Comparison of ENCODE assay signal across 16 mouse cellular contexts in genomic region chr16:90635216-90635615, GRCm38 (mm10).
DNase-seq lines count a peak whose midpoint lies in the region; ATAC-seq and TF ChIP-seq lines count a peak whose summit lies in the region.
"Had no signal": no experiment of that assay in that cellular context is flagged by ENCODE, and none has a peak within 500 bp of the region (broad histone marks: within the 10 kb centered on the region; RNA-seq: fewer than 3 reads in every experiment).

No protein-coding gene starts in this region.

- 0 out of 2 replicates have a peak, but pooled peaks have one; percentile 26 for TF ChIP-seq CTCF in forebrain, postnatal 0 days (IDR thresholded peaks at IDR 0.05; ENCODE audit: low read depth)
- TF ChIP-seq CTCF in layer of hippocampus, adult 2 months (conservative IDR thresholded peaks at IDR 0.05), result peak; percentile 54
- TF ChIP-seq CTCF in bone marrow macrophage, adult 2 months (IDR thresholded peaks at IDR 0.05; ENCODE audit: low read depth, low read length), result peak; percentile 33; the same call in 1 of the 2 replicates

- no peak overlapping the region for H3K4me2 ChIP-seq in forebrain, postnatal 0 days (ENCODE audit: low read depth)
- no peak overlapping the region for H3K4me2 ChIP-seq in forebrain, embryonic 14.5 days (ENCODE audit: low read length)
- H3K4me2 ChIP-seq: embryonic facial prominence, embryonic 15.5 days; forebrain, embryonic 13.5 days had no signal

- H3K36me3 ChIP-seq in forebrain, postnatal 0 days (ENCODE audit: insufficient read depth), result no peaks in the 10 kb centered on the region
- no peaks in the 10 kb centered on the region for H3K36me3 ChIP-seq in forebrain, embryonic 14.5 days (ENCODE audit: control insufficient read depth, insufficient read depth, low read length)
- H3K36me3 ChIP-seq: embryonic facial prominence, embryonic 15.5 days; heart, embryonic 10.5 days had no signal

- H3K9me3 ChIP-seq in forebrain, postnatal 0 days (ENCODE audit: low read length), result no peaks in the 10 kb centered on the region
- no peaks in the 10 kb centered on the region for H3K9me3 ChIP-seq in forebrain, embryonic 14.5 days (replicated peaks; ENCODE audit: control insufficient read depth, low read length)
- H3K9me3 ChIP-seq: embryonic facial prominence, embryonic 15.5 days; forebrain, embryonic 13.5 days; heart, embryonic 10.5 days had no signal

- no peaks in the 10 kb centered on the region for H3K4me1 ChIP-seq in forebrain, postnatal 0 days (ENCODE audit: insufficient read depth)
- 0 out of 2 replicates have a peak, but pooled peaks cover 2% of the 10 kb centered on the region for H3K4me1 ChIP-seq in forebrain, embryonic 14.5 days (ENCODE audit: control insufficient read depth, insufficient read depth, low read length)
- H3K4me1 ChIP-seq in bone marrow macrophage, adult 2 months (ENCODE audit: control insufficient read depth, insufficient read depth, low read length), result no peaks in the 10 kb centered on the region
- H3K4me1 ChIP-seq: forebrain, embryonic 13.5 days had no signal

- H3K27ac ChIP-seq in forebrain, postnatal 0 days (ENCODE audit: low read depth, low read length), result no peak overlapping the region
- H3K27ac ChIP-seq in forebrain, embryonic 14.5 days (ENCODE audit: low read depth, low read length), result no peak overlapping the region
- no peak overlapping the region for H3K27ac ChIP-seq in layer of hippocampus, adult 2 months
- no peak overlapping the region for H3K27ac ChIP-seq in bone marrow macrophage, adult 2 months (ENCODE audit: insufficient read depth, low read depth, low read length)
- H3K27ac ChIP-seq: embryonic facial prominence, embryonic 15.5 days; forebrain, embryonic 13.5 days; heart, embryonic 10.5 days had no signal

- H3K4me3 ChIP-seq in forebrain, postnatal 0 days (ENCODE audit: low read depth, low read length), result no peak overlapping the region
- H3K4me3 ChIP-seq in forebrain, embryonic 14.5 days (ENCODE audit: low read depth, low read length), result no peak overlapping the region
- no peak overlapping the region for H3K4me3 ChIP-seq in layer of hippocampus, adult 2 months
- H3K4me3 ChIP-seq in bone marrow macrophage, adult 2 months (ENCODE audit: insufficient read depth, low read length), result no peak overlapping the region
- H3K4me3 ChIP-seq: embryonic facial prominence, embryonic 15.5 days; forebrain, embryonic 13.5 days; heart, embryonic 10.5 days had no signal

- H3K27me3 ChIP-seq in forebrain, postnatal 0 days (ENCODE audit: insufficient read depth, low read length), result peaks cover 4% of the 10 kb centered on the region; the same call in 1 of the 2 replicates
- no peaks in the 10 kb centered on the region for H3K27me3 ChIP-seq in forebrain, embryonic 14.5 days (replicated peaks; ENCODE audit: control insufficient read depth, insufficient read depth, low read length)
- H3K27me3 ChIP-seq: embryonic facial prominence, embryonic 15.5 days; forebrain, embryonic 13.5 days had no signal

- 32% methylated on average over 12 of the region's 12 CpGs for WGBS in forebrain, postnatal 0 days
- 34% methylated on average over 12 of the region's 12 CpGs for WGBS in forebrain, embryonic 14.5 days

- no peak overlapping the region for H3K9ac ChIP-seq in forebrain, postnatal 0 days
- no peak overlapping the region for H3K9ac ChIP-seq in forebrain, embryonic 14.5 days (ENCODE audit: low read length)
- H3K9ac ChIP-seq: embryonic facial prominence, embryonic 15.5 days; forebrain, embryonic 13.5 days had no signal

- ATAC-seq in forebrain, postnatal 0 days, result no peak
- ATAC-seq in forebrain, embryonic 14.5 days, result no peak
- ATAC-seq: forebrain, embryonic 13.5 days; hindbrain, embryonic 16.5 days; midbrain, embryonic 16.5 days had no signal

- TF ChIP-seq POLR2A in bone marrow macrophage, adult 2 months (IDR thresholded peaks at IDR 0.05; ENCODE audit: borderline replicate concordance, low read depth, low read length), result no peak

- DNase-seq in forebrain, postnatal 0 days, result no peak
- DNase-seq in forebrain, embryonic 14.5 days (ENCODE audit: low spot score), result no peak
- no peak for DNase-seq in layer of hippocampus, adult 2 months (ENCODE audit: low spot score in 2 of 2)
- no peak for DNase-seq in layer of hippocampus, adult 18-20 months (ENCODE audit: low spot score in 2 of 2)
- peak; percentile 10 for DNase-seq in A20 (ENCODE audit: low read depth, low spot score)
- DNase-seq in adrenal gland, adult 18-20 months (ENCODE audit: low spot score in 2 of 2), result no peak
- DNase-seq: cerebellum, adult 2 months; kidney, postnatal 14 days; spleen, adult 18-20 months; thymus, postnatal 36 days had no signal
